Mouse (Mus musculus) kidney, postnatal 36 days (tissue): Measurements from ENCODE around the gene Dock4.

Source experiments
- DNase-seq, 2 experiments: peaks; one replicate each; pipeline ENCODE4 v3.0.0; 2021 to 2022; ENCODE audit warnings: mixed read lengths in 2 of 2

The Dock4 gene

DNA sequence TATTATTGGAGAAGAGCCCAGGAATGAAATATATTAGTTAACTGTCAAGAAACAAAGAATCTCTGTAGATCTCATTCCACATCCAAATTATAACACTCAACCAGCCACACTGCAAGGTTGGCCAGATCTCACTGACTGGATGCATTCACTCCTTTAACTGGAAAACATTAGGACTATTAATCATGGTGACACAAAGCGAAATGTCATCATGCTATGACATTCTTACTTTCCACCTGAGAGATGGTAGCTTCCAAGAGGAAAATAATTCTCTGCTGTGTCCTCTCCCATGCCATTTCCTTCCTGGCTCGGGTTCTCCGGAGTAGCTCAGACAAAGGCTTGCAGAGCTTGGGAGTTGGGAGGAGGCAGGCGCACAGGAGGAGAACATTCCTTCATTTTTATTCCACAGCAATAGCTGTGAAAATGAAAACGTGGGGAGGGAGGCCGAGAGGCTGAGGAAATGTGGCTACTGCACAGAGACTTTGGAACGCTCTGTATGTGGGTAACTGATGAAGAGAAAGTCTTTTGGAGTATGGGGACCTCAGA, 17.0 kb downstream of the Dock4 start:
- DNase-seq = peak; percentile 46 to 54

- DNase-seq = no peak
Observed at GRCm38 (mm10) chr12:40463828-40464227, 18.1 kb downstream of the Dock4 start.

- no peak for DNase-seq
Observed at GRCm38 (mm10) chr12:40464282-40464681, 18.5 kb downstream of the Dock4 start.

DNA sequence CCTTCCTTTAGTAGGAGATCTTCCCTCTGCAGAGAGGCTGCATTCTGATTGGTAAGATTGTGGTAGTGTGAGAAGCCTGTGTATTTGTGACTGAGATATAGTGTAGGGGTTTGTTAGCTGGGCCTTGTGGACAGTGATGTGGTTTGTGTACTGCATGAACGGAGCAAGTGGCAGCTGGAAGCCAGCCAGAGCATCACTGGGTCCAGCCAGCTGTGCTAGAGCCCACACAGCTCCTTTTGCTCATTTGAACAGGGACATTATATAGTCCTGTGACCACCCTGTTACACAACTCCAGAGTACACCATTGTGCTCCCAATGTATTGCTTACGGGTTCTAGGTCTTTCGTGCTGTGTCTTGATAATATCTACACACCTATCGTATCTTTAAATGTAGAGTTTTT, 22.5 kb downstream of the Dock4 start:
- peak in 1 of 2 experiments; percentile 42 for DNase-seq

- DNase-seq = no peak
Observed at GRCm38 (mm10) chr12:40469009-40469408, 23.3 kb downstream of the Dock4 start.

- no peak for DNase-seq
Observed at GRCm38 (mm10) chr12:40471649-40472399, 26.1 kb downstream of the Dock4 start.

DNA sequence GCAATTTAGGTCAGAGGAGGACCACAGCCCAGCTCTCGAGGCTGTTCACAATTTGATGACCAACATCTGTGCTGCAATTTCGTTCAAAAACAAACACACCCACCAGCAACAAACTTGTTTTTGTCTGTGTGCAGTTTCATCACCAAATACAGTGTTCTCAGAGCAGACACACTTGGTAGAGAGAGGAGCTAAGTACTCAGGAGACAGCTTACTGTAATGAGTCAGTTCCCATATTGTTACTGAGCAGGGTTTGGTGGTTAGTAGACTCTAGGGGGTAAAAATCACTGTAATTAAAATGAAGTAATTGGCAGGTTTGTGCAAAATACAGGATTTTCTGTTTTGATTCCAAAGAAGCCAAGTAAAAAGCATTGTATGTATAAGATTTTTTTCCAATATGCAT, 28.0 kb downstream of the Dock4 start:
- DNase-seq = no peak

DNA sequence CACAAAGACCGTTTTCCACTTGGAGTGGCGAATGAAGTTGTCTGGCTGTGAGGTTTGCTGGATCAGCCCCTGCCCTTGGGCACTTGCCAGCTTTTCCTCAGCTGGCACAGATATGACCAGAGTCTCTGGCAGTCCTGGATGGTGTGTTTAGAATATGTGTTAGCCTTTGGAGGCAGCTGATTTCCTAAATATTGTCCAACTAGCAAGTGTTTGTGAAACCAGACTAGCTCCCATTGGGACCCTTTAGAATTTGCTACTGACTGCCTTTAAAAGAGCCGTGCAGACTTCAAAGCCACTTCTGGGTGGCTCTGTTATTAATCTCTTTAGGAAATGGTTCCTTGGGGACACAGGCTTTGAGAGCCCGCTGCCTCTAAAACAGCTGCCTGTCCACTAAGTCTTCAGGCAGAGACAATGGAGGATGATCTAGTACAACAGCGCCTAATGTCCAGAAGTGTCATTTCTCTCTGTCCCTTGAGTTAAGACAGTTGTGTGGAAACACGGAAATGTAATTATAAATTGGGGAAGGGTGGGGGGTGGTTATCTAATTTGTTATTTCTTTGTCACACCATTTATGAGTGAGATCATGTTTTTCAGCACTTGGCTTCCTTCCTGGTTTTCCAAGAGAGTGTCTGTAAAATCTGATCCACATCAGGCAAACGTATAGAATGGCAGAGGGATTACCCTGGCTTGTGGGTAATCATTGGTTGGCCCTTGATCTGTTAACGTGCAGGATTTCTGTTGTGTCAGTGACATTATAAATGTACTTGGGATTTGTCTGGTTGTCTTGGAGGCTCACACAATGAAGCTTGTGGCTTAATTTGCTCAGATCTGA, 32.1 kb downstream of the Dock4 start:
- peak; percentile 23 to 68 for DNase-seq

- peak in 1 of 2 experiments; percentile 43 for DNase-seq
Observed at GRCm38 (mm10) chr12:40484224-40484623, 38.5 kb downstream of the Dock4 start.

DNA sequence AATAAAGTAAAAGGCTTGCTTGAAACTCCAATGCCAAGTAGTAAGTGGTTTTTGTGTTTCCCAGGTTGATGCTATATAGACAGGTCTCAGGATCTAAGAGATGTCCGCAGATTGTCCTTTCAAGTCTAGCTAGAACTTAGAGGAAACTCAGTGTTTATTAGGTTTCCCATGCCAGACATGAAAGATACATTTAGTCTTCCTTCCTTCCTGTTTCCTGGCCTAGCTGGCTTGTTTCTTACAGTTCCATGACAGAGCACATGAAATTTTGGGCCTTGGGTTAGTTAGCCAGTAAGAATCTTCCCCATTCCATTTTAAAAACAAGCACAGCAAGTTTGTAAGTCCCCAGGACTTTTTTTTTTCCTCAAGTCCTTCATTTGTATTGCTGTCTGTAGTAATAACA, 39.5 kb downstream of the Dock4 start:
- DNase-seq = peak in 1 of 2 experiments; percentile 23

DNA sequence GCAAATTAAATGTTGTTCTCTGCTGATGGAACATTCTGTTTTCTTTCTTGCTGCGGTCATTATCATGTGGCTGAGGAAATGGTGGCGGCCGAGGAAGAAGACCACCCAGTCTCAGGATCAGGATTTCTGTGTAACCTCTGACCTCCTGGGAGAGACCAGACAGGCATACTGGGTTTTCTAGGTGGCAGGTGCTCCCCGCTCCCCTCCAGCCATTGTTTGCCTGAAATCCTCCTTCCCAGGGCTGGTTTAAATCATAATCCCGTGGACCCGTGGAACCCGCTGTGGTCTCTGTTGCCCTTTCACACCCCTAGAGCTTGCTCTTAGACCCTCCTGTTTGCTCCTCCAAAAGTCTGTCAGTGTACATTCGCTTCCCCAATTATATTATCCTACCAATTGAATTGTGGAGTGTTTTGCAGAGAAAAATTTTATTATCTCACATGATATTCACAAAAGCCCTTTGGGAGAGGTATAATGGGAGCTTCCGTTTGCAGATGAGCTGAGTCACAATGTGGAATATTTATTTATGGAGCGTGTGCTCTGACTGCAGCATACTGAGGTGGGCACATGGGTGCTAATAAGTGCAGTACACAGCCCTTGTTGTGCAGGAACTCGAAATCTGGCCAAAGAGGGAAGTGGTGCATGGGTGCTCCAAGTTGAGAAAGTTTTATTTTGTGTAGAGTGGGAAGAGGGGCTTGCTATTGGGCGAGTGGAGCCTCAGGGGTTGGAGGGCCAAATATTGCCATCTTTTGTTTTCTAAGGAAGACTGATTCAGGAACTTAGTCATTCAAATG, 40.5 kb downstream of the Dock4 start:
- no peak for DNase-seq

- DNase-seq = no peak
Observed at GRCm38 (mm10) chr12:40496387-40496786, 50.6 kb downstream of the Dock4 start.

DNA sequence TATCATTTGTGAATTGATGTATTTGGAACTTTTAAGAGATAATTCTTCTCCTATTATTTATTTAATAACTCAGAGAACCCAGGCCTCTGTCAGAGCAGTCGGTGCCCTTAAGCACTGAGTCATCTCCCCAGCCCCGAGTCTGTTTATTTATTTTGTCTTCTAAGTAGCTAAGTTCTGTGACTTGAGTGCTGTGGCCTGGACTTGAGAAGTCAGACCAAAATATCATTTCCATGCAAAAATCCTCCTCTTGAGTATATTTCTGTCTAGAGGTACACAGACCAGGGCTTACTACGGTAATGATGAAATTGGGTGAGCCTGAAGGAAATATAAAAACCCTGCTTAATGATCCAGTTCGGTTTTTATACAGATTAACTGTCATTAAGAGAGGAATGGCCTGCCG, 52.1 kb downstream of the Dock4 start:
- DNase-seq = no peak

DNA sequence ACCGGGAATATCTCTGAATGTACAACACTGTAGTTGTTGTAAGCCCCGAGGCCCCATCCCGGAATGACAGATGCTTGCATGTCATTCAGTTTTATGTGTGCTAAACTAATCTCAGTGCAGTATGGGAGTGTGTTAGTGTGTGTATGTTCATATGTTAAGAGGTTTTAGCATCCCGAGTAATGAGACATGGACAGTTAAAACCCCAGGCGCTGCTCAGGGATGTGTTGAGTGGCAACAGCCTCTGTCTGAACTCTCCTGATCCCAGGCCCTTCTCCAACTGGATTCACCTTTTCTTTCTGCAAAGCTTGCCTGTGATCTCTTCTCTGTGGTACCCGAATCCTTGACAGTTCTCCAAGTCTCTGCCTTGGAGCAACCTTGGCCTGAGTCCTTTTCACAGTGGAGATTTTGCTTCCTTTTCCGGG, 52.5 kb downstream of the Dock4 start:
- DNase-seq = no peak

DNA sequence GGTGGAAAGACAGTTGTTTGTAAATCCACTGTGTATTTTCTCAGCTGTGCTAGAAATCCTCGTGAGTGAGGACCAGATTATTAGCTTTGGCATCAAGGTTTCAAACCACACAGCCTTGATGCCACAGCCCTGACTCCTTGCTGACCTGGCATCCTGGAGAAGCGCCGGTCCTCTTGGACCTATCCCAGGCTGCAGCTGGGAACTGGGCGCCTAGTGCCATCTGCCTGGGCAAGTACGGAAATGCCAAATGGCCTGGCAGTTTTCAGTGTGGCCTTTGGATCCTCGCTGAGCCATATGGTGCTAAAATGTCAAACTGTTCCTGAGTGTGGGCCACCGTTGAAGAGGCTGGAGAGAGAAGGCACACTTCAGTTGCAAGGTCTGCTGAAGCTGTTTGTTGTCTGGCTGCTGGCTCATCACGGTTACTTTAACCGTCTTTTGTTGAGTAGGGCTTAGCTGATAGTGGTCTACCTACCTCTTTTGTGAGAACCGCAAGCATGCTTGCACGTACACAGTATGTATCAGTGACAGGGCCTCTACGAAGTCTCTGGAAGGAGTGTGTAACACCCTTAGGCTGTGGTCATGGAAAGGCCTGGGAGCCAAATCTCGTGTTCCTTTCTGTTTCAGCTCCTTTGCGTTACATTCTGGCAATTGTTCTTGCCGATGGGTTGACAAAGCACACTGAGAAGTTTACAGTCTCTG, 53.3 kb downstream of the Dock4 start:
- DNase-seq = peak; percentile 32 to 67

DNA sequence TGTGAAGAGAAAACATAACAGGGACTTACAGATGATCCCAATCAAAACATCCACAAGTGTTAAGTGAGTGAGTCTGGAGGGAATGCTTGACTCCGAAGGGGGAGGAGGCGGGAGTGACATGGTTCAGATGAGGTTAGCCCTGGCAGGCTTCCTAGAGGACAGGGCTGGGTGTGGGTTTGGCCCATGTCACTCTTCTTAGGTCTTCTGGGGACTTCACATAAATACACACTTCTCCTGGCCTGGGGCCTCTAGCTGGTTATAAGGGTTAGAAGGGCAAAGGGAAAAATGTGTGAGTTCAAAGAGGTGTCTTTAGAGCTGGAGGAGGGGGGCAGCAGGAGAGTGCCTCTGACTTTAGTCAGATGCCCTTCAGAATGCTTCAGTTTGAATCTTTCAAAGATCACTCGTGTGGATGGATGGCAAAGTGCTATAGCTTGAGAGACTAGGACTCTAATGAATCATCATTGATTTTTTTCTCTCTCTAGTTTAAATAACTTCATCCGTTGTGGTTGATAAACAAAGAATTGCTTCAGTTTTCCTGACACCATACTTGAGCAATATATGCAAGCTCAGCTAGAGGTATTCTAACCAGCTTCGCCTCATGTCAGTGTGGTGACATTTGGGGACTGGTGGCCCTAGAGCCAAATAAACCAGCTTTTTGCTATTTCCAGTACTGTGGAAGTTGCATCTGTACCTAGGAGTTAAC, 54.0 kb downstream of the Dock4 start:
- DNase-seq = peak; percentile 38 to 58

DNA sequence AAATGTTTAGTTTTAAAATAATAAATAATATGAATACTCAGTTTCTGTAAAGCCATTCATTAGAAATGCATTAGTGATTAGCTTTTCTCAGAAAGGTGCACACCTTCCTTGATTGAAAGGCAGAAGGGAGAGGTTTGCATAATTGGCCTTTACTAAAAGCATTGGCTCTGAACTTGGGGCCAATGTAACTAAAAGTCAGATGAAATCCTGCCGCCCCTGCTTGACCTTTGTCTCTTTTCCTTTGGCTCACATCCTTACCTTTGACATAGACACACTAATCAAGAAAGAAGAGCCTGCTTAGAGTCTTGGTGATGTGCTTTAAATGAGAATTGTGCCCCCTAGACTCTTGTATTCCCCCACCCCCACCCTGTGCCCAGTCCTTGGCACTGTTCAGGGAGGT, 55.4 kb downstream of the Dock4 start:
- DNase-seq = no peak

DNA sequence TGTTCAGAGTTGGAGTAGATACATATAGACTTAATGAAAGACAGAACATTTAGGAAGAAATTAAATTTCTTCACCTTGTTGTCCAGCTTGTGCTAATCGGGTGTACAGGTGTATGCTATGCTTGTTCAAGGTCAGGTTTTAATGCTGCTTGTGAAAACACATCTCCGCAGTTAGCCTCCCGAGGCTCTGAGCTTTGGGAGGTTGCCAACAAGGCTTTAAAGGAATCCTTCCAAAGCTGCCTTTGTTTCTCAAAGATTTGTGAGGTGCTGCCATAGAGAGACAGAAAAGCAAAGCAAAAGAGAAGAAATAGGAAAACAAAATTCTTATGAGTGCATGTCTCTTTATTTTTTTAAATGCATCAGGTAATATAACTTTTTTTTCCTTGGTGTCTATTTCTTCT, 57.8 kb downstream of the Dock4 start:
- no peak for DNase-seq

- no peak for DNase-seq
Observed at GRCm38 (mm10) chr12:40504687-40505086, 58.9 kb downstream of the Dock4 start.

DNA sequence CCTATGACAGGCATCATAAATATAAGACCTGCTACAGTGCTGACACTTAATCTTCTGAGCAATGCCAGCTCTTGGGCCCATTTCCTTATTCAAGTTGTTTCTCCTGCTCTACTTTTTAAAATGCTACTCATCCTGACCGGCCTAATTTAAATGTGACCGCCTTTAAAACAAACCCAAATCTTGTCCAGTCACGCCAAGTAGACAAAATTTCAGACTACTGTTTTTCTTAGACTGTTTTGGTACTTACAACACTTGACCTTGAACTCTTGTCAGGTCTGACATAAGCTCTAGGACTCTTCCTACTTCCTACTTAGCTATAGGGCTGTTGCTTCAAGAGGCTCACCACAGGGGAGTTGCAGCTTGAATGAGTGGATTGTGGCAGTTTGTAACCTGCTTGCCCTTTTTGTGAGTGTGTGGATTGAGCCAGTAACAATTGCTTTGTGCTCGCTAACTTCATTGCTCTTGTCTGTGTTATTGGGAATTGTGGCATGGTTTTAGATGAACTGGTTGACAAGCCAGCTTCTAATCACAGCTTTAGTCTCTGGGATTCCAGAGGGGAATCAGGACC, 62.2 kb downstream of the Dock4 start:
- no peak for DNase-seq

- DNase-seq = no peak
Observed at GRCm38 (mm10) chr12:40508416-40508815, 62.7 kb downstream of the Dock4 start.
